Mouse (Mus musculus) thymus, postnatal 10 days (tissue): ENCODE measurements around the gene Rab4b.
A peak's percentile ranks its signal among the peaks of the same experiment; 100 is the strongest.

ENCODE experiments used
- DNase-seq, 2 experiments: peaks; one replicate each; pipeline ENCODE4 v3.0.0; 2021; ENCODE audit warnings: low spot score in 2 of 2

The Rab4b gene

GRCm38 (mm10) chr7:27159882-27160281 is 18.8 kb downstream of the Rab4b start:
- peak; percentile 84 to 92 for DNase-seq

GRCm38 (mm10) chr7:27159256-27159655 is 19.4 kb downstream of the Rab4b start:
- DNase-seq: no peak

GRCm38 (mm10) chr7:27158171-27158570 is 20.5 kb downstream of the Rab4b start:
- DNase-seq: no peak

GRCm38 (mm10) chr7:27156005-27156404 is 22.7 kb downstream of the Rab4b start:
- DNase-seq: no peak

- DNase-seq: no peak
Measured at GRCm38 (mm10) chr7:27153205-27153764, 25.4 kb downstream of the Rab4b start, which contains the start of gene Cyp2t4. TSS of gene Cyp2t4 (plus strand) at chr7:27153714.

- DNase-seq: no peak
Measured at GRCm38 (mm10) chr7:27136410-27136996, 42.2 kb downstream of the Rab4b start.

- DNase-seq: no peak
Measured at GRCm38 (mm10) chr7:27133757-27134156, 44.9 kb downstream of the Rab4b start.

- DNase-seq: no peak
Measured at GRCm38 (mm10) chr7:27133156-27133555, 45.5 kb downstream of the Rab4b start.

GRCm38 (mm10) chr7:27132588-27132987 is 46.1 kb downstream of the Rab4b start:
- DNase-seq: peak in 1 of 2 experiments; percentile 49

- DNase-seq: no peak
Measured at GRCm38 (mm10) chr7:27131387-27131786, 47.3 kb downstream of the Rab4b start.

GRCm38 (mm10) chr7:27130521-27131370 is 48.0 kb downstream of the Rab4b start:
- no peak for DNase-seq

GRCm38 (mm10) chr7:27129811-27130210 is 48.9 kb downstream of the Rab4b start:
- DNase-seq: no peak

- no peak for DNase-seq
Measured at GRCm38 (mm10) chr7:27128946-27129345, 49.8 kb downstream of the Rab4b start.

- no peak for DNase-seq
Measured at GRCm38 (mm10) chr7:27128162-27128561, 50.5 kb downstream of the Rab4b start.

GRCm38 (mm10) chr7:27124969-27125368 is 53.7 kb downstream of the Rab4b start:
- no peak for DNase-seq

GRCm38 (mm10) chr7:27124305-27124832 is 54.3 kb downstream of the Rab4b start:
- DNase-seq: no peak

GRCm38 (mm10) chr7:27119676-27120075 is 59.0 kb downstream of the Rab4b start, which contains the start of gene Cyp2f2:
TSS of gene Cyp2f2 (plus strand) at chr7:27119909.
- no peak for DNase-seq
